Mouse (Mus musculus) liver, adult (tissue): ENCODE results near the gene Gm5129.

Source experiments
- GATA4 ChIP-seq: IDR thresholded peaks from 2 replicates; pipeline ENCODE4 v1.6.1; 2014; ENCODE audit warnings: mild to moderate bottlenecking, low read length; ENCODE audit not compliant: insufficient replicate concordance

Gene Gm5129

GRCm38 (mm10) chr5:29736942-29737341 lies 1.2 kb upstream of the Gm5129 start:
- no peak for TF ChIP-seq GATA4

GRCm38 (mm10) chr5:29736073-29736900 lies 551 bp upstream of the Gm5129 start:
- no peak for TF ChIP-seq GATA4

- TF ChIP-seq GATA4 = no peak
Measured at GRCm38 (mm10) chr5:29734831-29735510, 765 bp downstream of the Gm5129 start.

- no peak for TF ChIP-seq GATA4
Measured at GRCm38 (mm10) chr5:29725369-29725768, 10.4 kb downstream of the Gm5129 start.

GRCm38 (mm10) chr5:29721159-29721558 lies 14.6 kb downstream of the Gm5129 start:
- no peak for TF ChIP-seq GATA4

DNA sequence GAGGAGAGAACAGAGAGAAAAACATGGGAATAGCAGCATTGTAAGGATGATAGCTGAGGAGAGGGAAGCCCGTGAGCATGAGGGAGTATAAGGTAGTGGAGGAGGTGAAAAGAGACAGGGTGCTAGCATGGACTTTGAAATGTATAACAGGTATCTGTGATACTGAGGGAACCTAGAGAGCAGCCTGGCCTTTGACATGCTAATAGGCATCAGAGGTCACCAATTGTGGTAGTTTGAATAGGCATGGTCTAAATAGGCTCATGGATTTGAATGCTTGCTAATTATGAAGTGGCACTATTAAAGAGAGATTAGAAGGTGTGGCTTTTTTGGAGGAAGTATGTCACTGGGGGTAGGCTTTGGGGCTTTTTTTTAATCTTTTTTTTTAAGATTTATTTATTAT lies 22.8 kb downstream of the Gm5129 start:
- no peak for TF ChIP-seq GATA4

DNA sequence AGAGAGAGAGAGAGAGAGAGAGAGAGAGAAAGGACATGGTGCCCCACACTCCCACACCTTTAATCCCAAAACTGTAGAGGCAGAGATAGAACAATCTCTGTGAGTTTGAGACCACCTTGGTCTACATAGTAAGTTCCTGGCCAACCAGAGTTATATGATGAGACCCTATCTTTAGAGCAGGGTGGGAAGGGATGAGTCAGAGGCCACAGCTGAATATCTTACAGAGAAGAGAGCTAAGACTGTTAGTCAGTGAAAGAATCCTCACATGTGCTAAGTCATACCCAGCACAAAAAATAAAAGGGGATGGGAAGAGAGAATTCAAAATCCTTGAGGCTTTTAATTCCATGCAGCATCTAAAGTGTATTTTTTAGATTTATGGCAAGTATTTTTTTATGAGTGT lies 24.1 kb downstream of the Gm5129 start:
- TF ChIP-seq GATA4 = no peak

- TF ChIP-seq GATA4 = no peak
Measured at GRCm38 (mm10) chr5:29708258-29708657, 27.5 kb downstream of the Gm5129 start.

- no peak for TF ChIP-seq GATA4
Measured at GRCm38 (mm10) chr5:29707241-29707640, 28.5 kb downstream of the Gm5129 start.

GRCm38 (mm10) chr5:29699520-29700202 lies 36.1 kb downstream of the Gm5129 start:
- TF ChIP-seq GATA4 = no peak

GRCm38 (mm10) chr5:29698493-29698892 lies 37.2 kb downstream of the Gm5129 start:
- no peak for TF ChIP-seq GATA4

DNA sequence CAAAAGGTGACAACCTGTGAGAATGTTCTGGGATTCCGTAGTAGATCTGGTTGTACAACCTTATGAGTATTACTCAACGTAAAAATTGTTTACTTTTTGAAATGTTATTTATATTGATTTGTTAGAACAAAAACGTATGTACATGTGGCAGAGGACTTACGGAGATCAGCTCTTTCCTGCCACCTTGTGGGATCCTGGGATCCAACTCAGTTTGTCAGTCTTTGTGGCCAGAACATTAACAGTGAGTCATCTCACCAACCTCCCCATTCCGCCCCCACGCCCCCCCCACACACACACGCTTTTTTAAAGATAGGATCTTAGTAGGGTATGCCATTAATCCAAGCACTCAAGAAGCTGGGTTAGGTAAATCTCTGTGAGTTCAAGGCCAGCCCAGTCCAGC lies 47.4 kb downstream of the Gm5129 start:
- TF ChIP-seq GATA4 = no peak

GRCm38 (mm10) chr5:29687671-29688070 lies 48.1 kb downstream of the Gm5129 start:
- TF ChIP-seq GATA4 = no peak
